Mouse (Mus musculus): Measurements from ENCODE around the gene Cela2a. TPM values are rescaled to one million over a fixed set of nuclear protein-coding genes. Genes with fewer than 3 reads are reported as not detected.

Cela2a gene
- polyA plus RNA-seq, 1 experiment from 2014 or later: not detected

DNA sequence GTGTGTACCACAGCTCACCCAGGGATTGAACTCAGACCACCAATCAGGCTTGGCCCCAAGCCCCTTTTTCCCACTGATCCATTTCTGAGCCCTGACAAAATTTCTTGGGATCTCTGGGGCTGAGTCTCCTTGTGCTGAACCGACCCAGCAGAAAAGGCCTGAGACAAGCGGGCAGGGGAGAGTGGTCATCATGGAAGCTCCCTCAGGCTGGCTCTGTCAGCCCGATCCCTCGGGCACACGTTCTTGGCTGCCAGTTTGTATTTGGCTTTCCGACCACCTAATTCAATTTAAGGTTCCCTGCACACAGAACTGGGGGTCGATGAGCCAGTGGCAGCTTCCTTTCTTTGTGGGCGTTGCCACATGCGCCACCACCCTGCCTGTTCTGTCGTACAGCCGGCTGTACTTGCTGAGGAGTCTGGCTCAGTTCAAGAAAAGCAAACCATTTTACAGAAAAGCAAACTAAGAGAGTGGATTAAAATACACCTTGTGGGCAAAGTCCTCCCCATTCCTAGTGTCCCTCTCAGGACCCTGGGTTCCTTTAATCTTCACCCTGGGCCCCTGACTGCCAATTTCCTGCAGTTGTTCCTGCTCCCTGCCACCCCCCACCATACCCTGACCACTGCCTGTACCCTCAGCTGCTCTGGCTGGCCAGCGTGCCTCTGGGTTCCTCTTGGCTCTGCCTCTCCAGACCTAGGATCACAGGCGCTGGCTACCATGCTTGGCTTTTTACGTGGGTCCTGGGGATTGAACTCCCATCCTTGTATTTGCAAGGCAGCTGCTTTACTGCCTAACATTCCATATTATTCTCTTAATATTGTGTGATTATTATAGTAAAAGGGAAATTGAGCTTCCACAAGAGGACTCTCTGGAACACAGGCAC is 8.9 kb downstream of the Cela2a start:
- WGBS: 72% methylated on average over 14 of the region's 14 CpGs
- Histone ChIP-seq H3K9me3 (no peaks in the 10 kb centered on the region), H3K27me3 (replicated peaks) (no peaks in the 10 kb centered on the region)

DNA sequence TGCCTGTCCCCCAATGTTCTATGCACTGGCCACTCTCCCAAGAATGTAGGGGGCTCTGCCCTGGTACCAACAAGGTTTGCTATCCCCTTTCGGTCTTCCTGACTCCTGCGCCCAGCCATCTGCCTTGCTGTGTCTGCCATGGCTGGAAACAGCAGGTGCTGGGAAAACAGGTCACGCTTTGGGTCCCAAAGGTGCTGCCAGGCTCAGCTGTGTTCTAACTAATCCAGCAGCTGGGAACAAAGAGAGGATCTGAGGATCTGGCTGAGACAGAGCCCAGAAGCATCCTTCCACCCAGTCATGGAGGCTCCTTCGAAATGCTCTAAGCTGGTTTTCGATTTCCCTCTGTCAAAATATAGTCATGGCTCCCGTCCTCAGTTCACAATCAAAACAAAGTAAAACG is 9.7 kb downstream of the Cela2a start:
- no peak overlapping the region for H3K9ac ChIP-seq
- WGBS: 89% methylated on average over 7 of the region's 7 CpGs
- ATAC-seq (ENCODE audit: low FRiP score, low read depth): no peak
- H3K4me3 ChIP-seq: no peak overlapping the region
- no peak overlapping the region for H3K4me2 ChIP-seq (replicated peaks)
- H3K4me1 ChIP-seq: 0 out of 2 replicates have a peak, but pooled peaks cover 4% of the 10 kb centered on the region
- H3K9me3 ChIP-seq: no peaks in the 10 kb centered on the region
- H3K27ac ChIP-seq: no peak overlapping the region
- no peaks in the 10 kb centered on the region for H3K27me3 ChIP-seq (replicated peaks)
- peaks cover 44% of the 10 kb centered on the region for H3K36me3 ChIP-seq

More for the DNA sequence above, 8.9 kb downstream of the Cela2a start:
- Histone ChIP-seq H3K4me2 (replicated peaks) (no peak overlapping the region), H3K4me1 (0 out of 2 replicates have a peak, but pooled peaks cover 4% of the 10 kb centered on the region), H3K27ac (no peak overlapping the region), H3K4me3 (no peak overlapping the region), H3K36me3 (peaks cover 36% of the 10 kb centered on the region), H3K9ac (no peak overlapping the region)
- ATAC-seq (ENCODE audit: low FRiP score, low read depth): no peak

GRCm38 (mm10) chr4:141811375-141811774 is 14.6 kb downstream of the Cela2a start:
- H3K27me3 ChIP-seq (replicated peaks): no peaks in the 10 kb centered on the region
- no peak for ATAC-seq (ENCODE audit: low FRiP score, low read depth)
- WGBS: 97% methylated on average over 7 of the region's 7 CpGs

DNA sequence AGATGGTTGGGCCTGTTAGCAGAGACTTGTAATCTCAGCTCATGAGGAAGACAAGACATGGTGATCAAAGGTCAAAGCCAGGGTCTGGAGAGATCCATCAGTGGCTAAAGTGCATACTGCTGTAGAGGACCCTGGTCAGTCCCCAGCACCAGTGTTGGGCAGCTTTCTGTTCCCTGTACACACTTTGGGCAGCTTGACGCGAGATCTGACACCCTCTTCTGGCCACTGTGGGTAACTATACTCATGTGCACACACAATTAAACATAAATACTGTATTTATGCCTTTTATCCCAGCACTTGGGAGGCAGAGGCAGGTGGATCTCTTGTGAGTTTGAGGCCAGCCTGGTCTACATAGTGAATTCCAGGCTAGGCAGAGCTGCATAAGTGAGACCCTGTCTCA is 15.0 kb downstream of the Cela2a start:
- peaks cover 90% of the 10 kb centered on the region for H3K36me3 ChIP-seq
- no peak overlapping the region for H3K27ac ChIP-seq
- no peak for ATAC-seq (ENCODE audit: low FRiP score, low read depth)

More at GRCm38 (mm10) chr4:141811375-141811774, 14.6 kb downstream of the Cela2a start:
- H3K9me3 ChIP-seq: no peaks in the 10 kb centered on the region
- no peak overlapping the region for H3K4me2 ChIP-seq (replicated peaks)
- peaks cover 89% of the 10 kb centered on the region for H3K36me3 ChIP-seq
- no peak overlapping the region for H3K27ac ChIP-seq
- H3K4me3 ChIP-seq: no peak overlapping the region
- no peaks in the 10 kb centered on the region for H3K4me1 ChIP-seq
- no peak overlapping the region for H3K9ac ChIP-seq

GRCm38 (mm10) chr4:141809850-141810464 is 16.0 kb downstream of the Cela2a start:
- no peaks in the 10 kb centered on the region for H3K9me3 ChIP-seq
- H3K36me3 ChIP-seq: peaks cover 95% of the 10 kb centered on the region
- H3K4me2 ChIP-seq (replicated peaks): no peak overlapping the region
- no peaks in the 10 kb centered on the region for H3K27me3 ChIP-seq (replicated peaks)
- 0 out of 2 replicates have a peak, but pooled peaks have one; percentile 44 for ATAC-seq (ENCODE audit: low FRiP score, low read depth)
- no peak overlapping the region for H3K9ac ChIP-seq
- H3K4me1 ChIP-seq: no peaks in the 10 kb centered on the region
- WGBS: 82% methylated on average over 8 of the region's 8 CpGs
- no peak overlapping the region for H3K4me3 ChIP-seq
- H3K27ac ChIP-seq: no peak overlapping the region

More for the DNA sequence above, 15.0 kb downstream of the Cela2a start:
- Histone ChIP-seq H3K4me3 (no peak overlapping the region), H3K27me3 (replicated peaks) (no peaks in the 10 kb centered on the region), H3K9ac (no peak overlapping the region), H3K4me2 (replicated peaks) (no peak overlapping the region), H3K4me1 (no peaks in the 10 kb centered on the region), H3K9me3 (no peaks in the 10 kb centered on the region)
- WGBS: 98% methylated on average over 2 of the region's 2 CpGs

- H3K4me2 ChIP-seq (replicated peaks): no peak overlapping the region
- H3K9ac ChIP-seq: no peak overlapping the region
- no peak for ATAC-seq (ENCODE audit: low FRiP score, low read depth)
- H3K4me1 ChIP-seq: no peaks in the 10 kb centered on the region
- no peaks in the 10 kb centered on the region for H3K9me3 ChIP-seq
- no peak overlapping the region for H3K27ac ChIP-seq
- H3K36me3 ChIP-seq: peaks cover 75% of the 10 kb centered on the region
- no peaks in the 10 kb centered on the region for H3K27me3 ChIP-seq (replicated peaks)
- no peak overlapping the region for H3K4me3 ChIP-seq
- 98% methylated on average over 8 of the region's 8 CpGs for WGBS
Observed at GRCm38 (mm10) chr4:141805886-141806285, 20.1 kb downstream of the Cela2a start.

- no peak overlapping the region for H3K9ac ChIP-seq
- H3K36me3 ChIP-seq: peaks cover 58% of the 10 kb centered on the region
- H3K4me3 ChIP-seq: no peak overlapping the region
- WGBS: 96% methylated on average over 4 of the region's 4 CpGs
- H3K4me2 ChIP-seq (replicated peaks): no peak overlapping the region
- H3K4me1 ChIP-seq: no peaks in the 10 kb centered on the region
- no peaks in the 10 kb centered on the region for H3K27me3 ChIP-seq (replicated peaks)
- H3K9me3 ChIP-seq: no peaks in the 10 kb centered on the region
- no peak overlapping the region for H3K27ac ChIP-seq
- ATAC-seq (ENCODE audit: low FRiP score, low read depth): no peak
Observed at GRCm38 (mm10) chr4:141804105-141804504, 21.9 kb downstream of the Cela2a start.

DNA sequence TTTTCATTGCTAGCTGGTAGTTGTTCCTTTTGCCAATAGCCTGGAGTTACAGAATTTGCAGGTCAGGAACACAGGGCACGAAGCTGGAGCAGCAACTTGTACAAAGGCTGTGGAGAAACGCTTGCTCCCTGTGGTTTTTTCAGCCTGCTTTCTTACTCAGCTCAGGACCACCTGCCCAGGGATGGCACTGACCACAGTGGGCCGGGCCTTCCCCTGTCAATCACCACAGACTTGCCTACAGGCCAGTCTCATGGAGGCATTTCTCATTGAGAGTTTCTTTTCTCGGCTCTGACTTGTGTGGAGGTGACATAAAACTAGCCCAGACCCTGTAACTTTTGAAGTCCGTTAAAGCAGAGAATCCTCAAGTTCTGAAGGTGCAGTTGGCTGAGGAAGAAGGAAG is 28.4 kb downstream of the Cela2a start:
- Histone ChIP-seq H3K4me2 (replicated peaks) (no peak overlapping the region), H3K27me3 (replicated peaks) (no peaks in the 10 kb centered on the region), H3K4me1 (peaks cover 6% of the 10 kb centered on the region; the same call in 1 of the 2 replicates), H3K9me3 (no peaks in the 10 kb centered on the region), H3K9ac (no peak overlapping the region), H3K27ac (no peak overlapping the region), H3K36me3 (peaks cover 21% of the 10 kb centered on the region), H3K4me3 (no peak overlapping the region)
- no peak for ATAC-seq (ENCODE audit: low FRiP score, low read depth)
- WGBS: 92% methylated on average over 5 of the region's 5 CpGs

GRCm38 (mm10) chr4:141796954-141797353 is 29.0 kb downstream of the Cela2a start:
- H3K9ac ChIP-seq: no peak overlapping the region
- 92% methylated on average over 4 of the region's 4 CpGs for WGBS

DNA sequence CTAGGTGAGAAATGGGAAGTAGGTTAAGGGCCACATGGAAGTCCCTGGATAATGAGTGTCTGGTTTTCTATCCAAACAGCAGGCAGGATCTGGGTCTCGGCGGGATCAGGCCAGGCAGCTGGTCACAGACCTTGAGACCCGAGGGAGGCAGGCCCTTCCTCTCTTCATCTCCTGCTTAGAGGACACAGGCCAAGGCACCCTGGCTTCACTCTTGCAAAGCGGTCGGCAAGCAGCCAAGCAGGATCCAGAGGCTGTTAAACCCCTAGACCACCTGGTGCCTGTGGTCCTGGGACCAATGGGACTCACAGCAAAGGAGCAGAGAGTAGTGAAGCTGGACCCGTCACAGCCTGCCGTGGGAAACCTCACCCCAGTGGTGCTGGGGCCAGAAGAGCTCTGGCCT is 29.6 kb downstream of the Cela2a start:
- peak overlapping the region; percentile 17; the same call in 1 of the 2 replicates for H3K9ac ChIP-seq
- no peaks in the 10 kb centered on the region for H3K9me3 ChIP-seq
- peaks cover 6% of the 10 kb centered on the region; the same call in 1 of the 2 replicates for H3K4me1 ChIP-seq
- H3K4me3 ChIP-seq: no peak overlapping the region
- no peak overlapping the region for H3K4me2 ChIP-seq (replicated peaks)
- no peak overlapping the region for H3K27ac ChIP-seq
- H3K27me3 ChIP-seq (replicated peaks): no peaks in the 10 kb centered on the region
- WGBS: 94% methylated on average over 7 of the region's 7 CpGs
- ATAC-seq (ENCODE audit: low FRiP score, low read depth): no peak
- H3K36me3 ChIP-seq: peaks cover 21% of the 10 kb centered on the region

More at GRCm38 (mm10) chr4:141796954-141797353, 29.0 kb downstream of the Cela2a start:
- H3K27ac ChIP-seq: no peak overlapping the region
- ATAC-seq (ENCODE audit: low FRiP score, low read depth): no peak
- H3K27me3 ChIP-seq (replicated peaks): no peaks in the 10 kb centered on the region
- no peak overlapping the region for H3K4me2 ChIP-seq (replicated peaks)
- peaks cover 6% of the 10 kb centered on the region; the same call in 1 of the 2 replicates for H3K4me1 ChIP-seq
- no peak overlapping the region for H3K4me3 ChIP-seq
- peaks cover 21% of the 10 kb centered on the region for H3K36me3 ChIP-seq
- H3K9me3 ChIP-seq: no peaks in the 10 kb centered on the region

DNA sequence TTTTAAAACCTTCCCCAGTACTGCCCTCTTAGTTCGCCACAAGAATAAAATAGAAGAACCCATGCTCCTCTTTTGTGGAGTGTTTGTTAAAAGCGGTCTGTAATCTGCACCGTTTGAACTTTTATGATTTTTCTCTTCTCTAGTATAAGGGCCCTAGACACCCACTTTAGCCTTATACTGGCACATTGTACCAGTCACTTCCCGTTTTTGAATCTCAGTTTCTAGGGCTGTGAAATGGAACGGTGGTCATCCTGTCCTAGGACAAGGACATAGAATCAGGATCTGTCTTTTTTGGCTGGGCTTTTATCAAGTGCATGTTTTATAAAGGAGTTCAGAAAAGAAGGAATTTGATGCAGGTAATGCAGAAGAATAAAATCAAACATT is 31.8 kb downstream of the Cela2a start:
- peak overlapping the region; percentile 68; the same call in 1 of the 2 replicates for H3K27ac ChIP-seq
- H3K4me3 ChIP-seq: peak overlapping the region; percentile 65
- H3K9me3 ChIP-seq: no peaks in the 10 kb centered on the region
- ATAC-seq (ENCODE audit: low FRiP score, low read depth): no peak
- WGBS: 18% methylated on average over 5 of the region's 5 CpGs
- H3K4me1 ChIP-seq: peaks cover 16% of the 10 kb centered on the region
- H3K36me3 ChIP-seq: peaks cover 21% of the 10 kb centered on the region
- peak overlapping the region; percentile 75 for H3K9ac ChIP-seq
- no peaks in the 10 kb centered on the region for H3K27me3 ChIP-seq (replicated peaks)
- H3K4me2 ChIP-seq (replicated peaks): peak overlapping the region; percentile 62
